Mouse (Mus musculus): ENCODE data around the gene Fbxl18. TPM values are rescaled to one million over a fixed set of nuclear protein-coding genes. Genes with fewer than 3 reads are reported as not detected.
"Not testable (repeated sequence)": the region's sequence is repeated elsewhere in the genome, so short reads cannot be mapped to it uniquely, and the experiment has no call there.

The Fbxl18 gene
- polyA plus RNA-seq, 1 experiment from 2014 or later = 14.6 TPM

DNA sequence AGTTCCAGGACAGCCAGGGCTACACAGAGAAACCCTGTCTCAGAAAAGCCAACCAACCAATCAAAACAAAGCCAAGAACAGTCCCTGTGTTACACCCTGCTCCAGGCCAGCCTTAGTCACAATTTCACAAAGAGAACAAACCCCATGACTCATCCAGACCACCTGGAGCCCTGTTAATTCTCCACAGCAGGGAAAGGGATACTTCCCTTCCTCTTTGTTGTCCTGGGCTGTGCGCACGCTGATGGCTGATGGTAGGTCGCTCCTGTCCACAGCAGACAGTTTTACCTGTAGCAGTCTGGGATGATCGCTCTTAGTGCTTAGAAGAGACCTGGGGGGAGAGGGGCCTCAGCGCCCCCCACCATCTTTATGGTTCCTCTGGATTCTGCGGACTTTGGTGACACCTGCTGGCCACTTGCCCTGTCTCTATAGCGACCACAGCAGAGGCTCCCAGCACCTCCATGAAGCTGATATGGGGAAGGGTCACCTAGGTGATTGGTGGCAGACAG lies 53.0 kb downstream of the Fbxl18 start:
- Histone ChIP-seq H3K9me3 (no peaks in the 10 kb centered on the region), H3K4me1 (peaks cover 16% of the 10 kb centered on the region), H3K27me3 (ENCODE audit: insufficient read depth, poor library complexity, severe bottlenecking) (no peaks in the 10 kb centered on the region), H3K4me3 (no peak overlapping the region), H3K36me3 (no peaks in the 10 kb centered on the region), H3K27ac (peak overlapping the region; percentile 2; the same call in 1 of the 2 replicates)
- no peak for DNase-seq (ENCODE audit: low spot score)
- WGBS = 26% methylated on average over 7 of the region's 7 CpGs

DNA sequence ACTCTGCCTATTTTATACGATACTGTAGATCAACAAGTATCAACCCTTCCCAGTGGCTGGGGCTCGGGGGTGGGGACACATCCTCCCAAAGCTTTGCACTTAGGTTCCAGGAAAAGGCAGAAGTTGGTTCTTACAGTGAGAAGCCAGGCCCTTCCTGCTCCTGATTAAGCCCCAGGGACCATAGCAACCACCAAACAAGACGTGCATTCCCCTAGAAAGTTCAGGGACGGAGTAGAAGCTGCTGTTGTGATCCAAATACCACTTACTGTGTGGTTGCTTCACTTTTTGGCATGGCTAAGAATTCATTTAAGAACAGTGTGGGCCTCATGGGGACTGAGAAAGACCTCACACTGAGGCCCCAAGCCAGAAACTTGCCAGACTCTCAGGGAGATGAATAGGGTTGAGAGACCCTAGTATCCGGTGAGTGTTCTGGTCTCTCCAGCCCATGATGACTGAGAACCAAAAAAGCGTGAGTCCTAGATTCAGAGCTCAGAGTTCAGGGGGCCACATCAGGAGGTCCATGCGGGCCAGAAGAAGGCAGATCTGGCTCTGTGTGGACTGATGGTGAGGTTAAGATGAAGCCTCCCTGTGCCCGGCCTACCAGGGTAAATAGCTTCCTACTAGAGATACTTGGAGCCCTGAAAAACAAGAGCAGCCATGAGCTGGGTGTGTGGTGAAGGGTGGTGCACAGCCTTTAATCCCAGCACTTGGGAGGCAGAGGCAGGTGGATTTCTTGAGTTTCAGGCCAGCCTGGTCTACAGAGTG lies 53.7 kb downstream of the Fbxl18 start:
- DNase-seq (ENCODE audit: low spot score) = no peak
- H3K4me3 ChIP-seq = no peak overlapping the region
- H3K27me3 ChIP-seq (ENCODE audit: insufficient read depth, poor library complexity, severe bottlenecking) = no peaks in the 10 kb centered on the region
- no peaks in the 10 kb centered on the region for H3K36me3 ChIP-seq
- WGBS = 66% methylated on average over 8 of the region's 8 CpGs
- no peaks in the 10 kb centered on the region for H3K9me3 ChIP-seq
- H3K27ac ChIP-seq = 0 out of 2 replicates have a peak overlapping the region, but pooled peaks have one; percentile 42
- H3K4me1 ChIP-seq = peaks cover 20% of the 10 kb centered on the region

DNA sequence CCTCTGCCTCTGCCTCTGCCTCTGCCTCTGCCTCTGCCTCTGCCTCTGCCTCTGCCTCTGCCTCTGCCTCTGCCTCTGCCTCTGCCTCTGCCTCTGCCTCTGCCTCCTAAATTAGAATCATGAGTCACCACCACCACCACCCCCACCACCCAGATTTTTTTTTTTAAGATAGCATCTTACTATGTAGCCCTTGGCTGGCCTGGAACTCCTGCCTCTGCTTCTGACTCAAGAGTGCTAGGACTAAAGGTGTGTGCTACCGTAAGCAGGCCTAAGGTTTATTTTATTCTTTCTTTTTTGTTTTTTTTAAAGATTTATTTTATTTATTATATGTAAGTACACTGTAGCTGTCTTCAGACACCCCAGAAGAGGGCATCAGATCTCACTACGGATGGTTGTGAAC lies 57.8 kb downstream of the Fbxl18 start:
- not testable (repeated sequence) for H3K9me3 ChIP-seq; H3K27ac ChIP-seq; DNase-seq (ENCODE audit: low spot score); H3K27me3 ChIP-seq (ENCODE audit: insufficient read depth, poor library complexity, severe bottlenecking); H3K36me3 ChIP-seq; H3K4me3 ChIP-seq
- H3K4me1 ChIP-seq = peaks cover 19% of the 10 kb centered on the region
- 89% methylated on average over 2 of the region's 2 CpGs for WGBS

DNA sequence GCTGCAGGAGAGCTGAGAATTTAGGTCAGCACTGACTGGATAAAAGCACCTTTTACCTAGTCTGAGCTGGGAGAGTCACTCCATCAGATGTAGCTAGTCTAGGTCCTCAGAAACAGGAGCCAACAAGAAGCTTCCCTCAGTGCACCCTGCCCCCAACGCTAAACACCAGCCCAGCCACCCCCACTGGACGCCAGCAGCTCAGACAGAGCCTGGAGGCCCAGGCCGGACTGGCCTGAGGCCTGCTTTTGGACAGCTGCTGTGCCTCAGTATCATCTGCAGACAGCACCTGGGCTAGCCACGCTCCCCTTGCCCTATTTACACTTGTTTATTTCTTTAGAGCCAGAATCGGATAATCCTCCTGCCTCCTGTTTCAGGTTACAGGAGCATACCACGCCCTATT lies 58.3 kb downstream of the Fbxl18 start:
- 72% methylated on average over 6 of the region's 6 CpGs for WGBS
- H3K27me3 ChIP-seq (ENCODE audit: insufficient read depth, poor library complexity, severe bottlenecking) = no peaks in the 10 kb centered on the region
- DNase-seq (ENCODE audit: low spot score) = peak; percentile 41
- H3K36me3 ChIP-seq = no peaks in the 10 kb centered on the region
- H3K4me3 ChIP-seq = no peak overlapping the region
- H3K27ac ChIP-seq = no peak overlapping the region
- H3K4me1 ChIP-seq = peaks cover 15% of the 10 kb centered on the region
- no peaks in the 10 kb centered on the region for H3K9me3 ChIP-seq

DNA sequence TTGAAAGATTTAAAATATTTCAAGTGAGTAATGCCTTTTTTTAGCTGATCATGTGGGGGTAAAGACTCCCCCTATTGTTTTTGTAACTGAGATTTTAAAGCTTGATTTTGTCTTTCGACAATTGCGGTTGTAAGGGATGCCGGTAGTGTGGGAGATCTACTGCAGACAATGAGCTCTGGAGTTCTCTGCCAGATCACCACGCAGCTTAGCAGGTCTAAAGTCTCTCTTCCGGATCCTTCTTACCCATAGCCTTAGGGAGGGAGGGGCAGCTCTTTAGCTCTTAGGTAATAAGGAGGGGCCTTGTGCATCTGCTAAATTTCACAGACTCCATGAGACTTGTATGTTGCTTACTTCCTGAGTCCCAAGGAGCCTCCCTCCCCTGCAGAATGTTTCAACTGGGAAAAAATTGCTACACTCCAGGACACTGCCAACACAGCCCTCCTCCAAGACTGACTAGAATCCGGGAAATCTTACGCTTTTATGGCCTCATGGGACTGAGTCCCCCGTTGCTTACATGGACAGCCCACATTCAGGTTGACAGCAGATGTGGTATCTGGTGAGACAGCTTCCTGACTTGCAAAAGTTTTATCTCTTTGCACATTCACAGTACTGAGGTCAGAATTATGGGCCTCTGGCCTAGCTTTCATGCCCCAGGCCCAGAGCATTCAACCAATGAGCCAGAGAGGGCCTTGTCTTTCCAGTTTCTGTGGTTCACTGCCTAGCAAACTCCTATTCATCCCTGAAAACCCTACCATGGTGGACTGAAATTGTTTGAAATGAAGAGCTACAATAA lies 61.4 kb downstream of the Fbxl18 start:
- Histone ChIP-seq H3K4me3 (no peak overlapping the region), H3K27me3 (ENCODE audit: insufficient read depth, poor library complexity, severe bottlenecking) (no peaks in the 10 kb centered on the region), H3K9me3 (no peaks in the 10 kb centered on the region), H3K27ac (no peak overlapping the region), H3K4me1 (0 out of 2 replicates have a peak, but pooled peaks cover 4% of the 10 kb centered on the region), H3K36me3 (peaks cover 3% of the 10 kb centered on the region; the same call in 1 of the 2 replicates)
- WGBS = 68% methylated on average over 8 of the region's 8 CpGs
- DNase-seq (ENCODE audit: low spot score) = no peak

DNA sequence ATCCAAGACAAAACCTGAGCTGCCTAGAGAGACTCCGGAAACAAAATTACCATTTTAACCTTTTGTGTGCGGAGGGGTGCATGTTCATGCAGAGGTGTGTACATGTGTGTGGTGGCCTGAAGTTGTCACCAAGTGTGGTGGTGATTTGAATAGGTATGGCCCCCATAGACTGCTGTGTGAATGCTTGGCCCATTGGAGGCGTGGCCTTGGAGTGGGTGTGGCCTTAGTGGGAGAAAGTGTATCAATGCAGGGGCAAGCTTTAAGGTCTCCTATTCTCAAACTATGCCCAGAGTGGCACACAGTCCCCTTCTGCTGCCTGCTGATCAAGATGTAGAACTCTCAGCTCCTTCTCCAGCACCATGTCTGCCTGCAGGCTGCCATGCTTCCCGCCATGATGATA lies 69.1 kb downstream of the Fbxl18 start:
- Histone ChIP-seq H3K9me3 (no peaks in the 10 kb centered on the region), H3K36me3 (peaks cover 3% of the 10 kb centered on the region; the same call in 1 of the 2 replicates), H3K27ac (peak overlapping the region; percentile 39; the same call in 1 of the 2 replicates), H3K4me1 (peaks cover 36% of the 10 kb centered on the region), H3K4me3 (no peak overlapping the region), H3K27me3 (ENCODE audit: insufficient read depth, poor library complexity, severe bottlenecking) (no peaks in the 10 kb centered on the region)
- 76% methylated on average over 4 of the region's 4 CpGs for WGBS
- no peak for DNase-seq (ENCODE audit: low spot score)

DNA sequence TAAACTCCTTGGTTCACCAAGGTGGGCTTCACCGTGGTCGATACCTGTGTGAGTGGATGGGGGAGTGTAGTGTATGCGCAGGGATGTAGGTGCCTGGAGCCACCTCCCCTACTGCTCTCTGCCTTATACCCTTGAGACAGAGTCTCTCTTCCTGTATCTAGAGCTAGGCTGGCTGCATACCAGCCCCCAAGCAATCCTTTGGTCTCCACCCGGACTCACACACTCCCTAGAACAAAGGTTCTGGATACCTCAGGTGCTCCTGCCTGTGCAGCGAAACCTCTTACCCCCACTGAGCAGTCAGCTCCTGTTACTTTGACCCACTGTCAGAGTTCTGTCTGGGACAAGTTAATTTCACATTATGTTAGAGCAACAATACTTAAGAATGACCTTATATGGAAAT lies 69.6 kb downstream of the Fbxl18 start:
- WGBS = 78% methylated on average over 5 of the region's 5 CpGs
- no peaks in the 10 kb centered on the region for H3K27me3 ChIP-seq (ENCODE audit: insufficient read depth, poor library complexity, severe bottlenecking)

DNA sequence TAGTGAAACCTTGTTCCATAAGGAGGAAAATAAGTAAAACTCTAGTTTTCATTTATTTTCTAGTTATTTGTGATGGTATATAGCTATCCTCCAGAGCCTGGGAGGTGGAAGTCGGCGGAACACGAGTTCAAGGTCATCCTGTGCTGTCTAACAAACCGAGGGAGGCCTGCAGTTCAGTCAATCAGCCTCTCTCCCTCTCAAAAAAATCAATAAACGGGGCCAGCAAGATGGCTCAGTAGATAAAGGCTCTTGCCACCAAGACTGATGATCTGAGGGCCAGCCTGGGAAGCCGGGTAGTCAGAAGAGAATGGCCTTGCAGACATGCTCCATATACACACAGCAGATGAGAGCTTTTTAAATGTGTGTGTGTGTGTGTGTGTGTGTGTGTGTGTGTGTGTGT lies 71.1 kb downstream of the Fbxl18 start:
- H3K36me3 ChIP-seq = no peaks in the 10 kb centered on the region
- peak overlapping the region; percentile 99 for H3K4me3 ChIP-seq
- DNase-seq (ENCODE audit: low spot score) = no peak
- WGBS = 33% methylated on average over 6 of the region's 6 CpGs
- H3K9me3 ChIP-seq = no peaks in the 10 kb centered on the region
- H3K27ac ChIP-seq = peak overlapping the region; percentile 100
- peaks cover 36% of the 10 kb centered on the region for H3K4me1 ChIP-seq
- H3K27me3 ChIP-seq (ENCODE audit: insufficient read depth, poor library complexity, severe bottlenecking) = no peaks in the 10 kb centered on the region

More for the DNA sequence above, 69.6 kb downstream of the Fbxl18 start:
- H3K4me3 ChIP-seq = no peak overlapping the region
- H3K4me1 ChIP-seq = peaks cover 36% of the 10 kb centered on the region
- H3K27ac ChIP-seq = peak overlapping the region; percentile 49; the same call in 1 of the 2 replicates
- DNase-seq (ENCODE audit: low spot score) = no peak
- H3K36me3 ChIP-seq = peaks cover 1% of the 10 kb centered on the region; the same call in 1 of the 2 replicates
- no peaks in the 10 kb centered on the region for H3K9me3 ChIP-seq

DNA sequence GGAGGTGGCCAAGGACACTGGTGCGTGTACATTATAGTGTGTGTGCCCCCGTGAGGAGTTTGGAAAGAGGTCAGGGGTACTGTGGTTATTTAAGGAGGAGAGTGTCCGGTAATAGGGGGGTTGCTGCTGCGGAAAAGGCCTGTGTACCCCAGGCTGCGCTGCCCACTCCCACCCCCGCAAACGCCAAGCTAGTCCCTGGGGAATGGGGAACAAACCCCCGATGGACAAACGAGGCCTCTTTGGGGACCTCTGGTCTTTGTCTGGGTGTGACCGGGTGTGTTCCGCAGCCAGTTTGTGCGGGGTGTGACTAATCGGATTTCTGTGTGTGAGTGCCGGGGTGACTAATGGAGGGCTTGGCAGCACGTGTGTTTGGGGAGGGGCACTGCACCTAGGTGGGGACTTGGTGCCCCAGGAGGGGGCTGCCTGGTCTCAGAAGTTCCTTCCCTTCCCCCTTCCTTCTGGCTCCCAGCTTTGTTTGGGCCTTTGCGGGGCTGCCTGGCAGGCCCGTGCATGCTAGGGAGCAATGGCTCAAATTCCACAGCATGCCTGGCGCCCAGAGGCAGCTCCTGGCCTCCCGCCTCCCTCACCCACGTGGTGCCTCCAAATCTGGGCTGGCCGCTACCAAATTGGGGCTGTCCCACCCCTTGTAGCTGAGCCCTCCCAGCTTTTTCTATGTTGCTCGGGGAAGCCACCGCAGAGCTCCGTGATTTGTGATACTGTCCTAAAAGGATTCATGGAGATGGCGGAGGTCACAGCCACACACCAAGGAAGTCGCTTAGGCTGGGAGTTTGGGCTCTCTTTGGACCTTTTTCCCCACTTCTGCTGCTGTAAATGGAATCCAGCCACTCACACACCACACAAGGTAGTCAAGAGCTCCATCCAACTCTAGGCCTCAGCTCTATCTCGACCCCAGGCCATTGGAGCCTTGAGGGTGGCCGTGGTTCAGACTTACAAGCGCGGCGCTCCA lies 71.8 kb downstream of the Fbxl18 start:
- peak overlapping the region; percentile 100 for H3K27ac ChIP-seq
- peak; percentile 95 for DNase-seq (ENCODE audit: low spot score)
- peaks cover 36% of the 10 kb centered on the region for H3K4me1 ChIP-seq
- H3K27me3 ChIP-seq (ENCODE audit: insufficient read depth, poor library complexity, severe bottlenecking) = no peaks in the 10 kb centered on the region
- H3K4me3 ChIP-seq = peak overlapping the region; percentile 99
- no peaks in the 10 kb centered on the region for H3K36me3 ChIP-seq
- 5% methylated on average over 31 of the region's 31 CpGs for WGBS
- H3K9me3 ChIP-seq = no peaks in the 10 kb centered on the region

DNA sequence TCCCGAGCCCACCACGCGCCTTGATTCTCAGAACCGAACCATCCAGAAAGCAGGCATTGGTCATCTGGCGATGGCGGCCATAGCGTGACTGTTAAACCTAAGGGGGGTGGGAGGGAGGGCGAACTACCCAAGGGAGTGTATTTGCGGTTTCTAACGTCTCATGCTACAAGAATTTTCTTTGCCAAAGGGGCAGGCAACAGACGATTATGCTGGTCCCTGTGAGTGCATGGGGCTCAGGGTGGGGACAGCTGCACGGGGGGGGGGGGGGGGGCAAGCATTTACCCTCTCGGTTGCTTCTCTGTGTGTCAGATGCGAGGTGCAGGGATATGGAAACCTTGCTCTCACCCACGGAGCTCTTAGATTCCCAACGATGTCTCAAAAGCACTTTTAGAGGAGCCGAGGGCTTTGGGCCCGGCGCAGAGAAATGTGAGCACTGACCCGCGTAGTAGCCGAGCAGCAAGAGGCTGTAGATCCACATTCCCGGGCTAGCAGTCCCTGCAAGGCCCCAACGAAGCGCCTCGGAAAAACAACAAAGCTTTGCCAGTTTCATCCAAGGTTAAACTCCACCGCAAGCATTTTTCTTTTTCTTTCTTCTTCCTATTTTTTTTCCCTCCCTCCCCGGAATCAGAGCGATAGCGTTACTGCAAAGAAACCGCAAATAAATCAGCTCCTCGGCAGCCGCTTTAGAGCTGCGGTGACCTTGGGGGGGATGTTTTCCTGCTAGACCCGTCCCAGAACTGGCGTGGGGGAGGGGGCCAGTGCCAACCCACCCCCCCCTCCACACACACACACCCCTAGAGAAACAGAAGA lies 72.7 kb downstream of the Fbxl18 start:
- Histone ChIP-seq H3K9me3 (no peaks in the 10 kb centered on the region), H3K27ac (peak overlapping the region; percentile 100), H3K36me3 (no peaks in the 10 kb centered on the region), H3K4me3 (peak overlapping the region; percentile 99), H3K27me3 (ENCODE audit: insufficient read depth, poor library complexity, severe bottlenecking) (no peaks in the 10 kb centered on the region), H3K4me1 (peaks cover 36% of the 10 kb centered on the region)
- under 1% methylated on average over 36 of the region's 36 CpGs for WGBS
- no peak for DNase-seq (ENCODE audit: low spot score)

DNA sequence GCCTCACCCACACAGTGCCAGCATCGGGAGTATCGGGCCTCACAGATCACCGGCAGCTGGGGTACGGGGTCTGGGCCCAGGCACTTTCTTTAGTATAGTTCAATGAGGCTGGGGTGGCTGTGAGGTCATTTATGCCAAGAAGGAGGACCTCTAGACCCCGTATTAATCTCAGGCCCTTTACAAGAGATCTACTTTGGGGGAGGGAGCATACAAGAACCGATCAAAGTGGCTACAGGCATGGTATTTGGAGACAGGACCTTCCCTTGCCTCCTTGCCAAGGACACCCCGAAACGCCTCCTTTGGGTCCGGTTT lies 73.3 kb downstream of the Fbxl18 start:
- 0% methylated on average over 9 of the region's 9 CpGs for WGBS
- H3K4me3 ChIP-seq = peak overlapping the region; percentile 99
- no peaks in the 10 kb centered on the region for H3K27me3 ChIP-seq (ENCODE audit: insufficient read depth, poor library complexity, severe bottlenecking)
- no peak for DNase-seq (ENCODE audit: low spot score)
- no peaks in the 10 kb centered on the region for H3K9me3 ChIP-seq
- H3K4me1 ChIP-seq = peaks cover 36% of the 10 kb centered on the region
- H3K36me3 ChIP-seq = no peaks in the 10 kb centered on the region
- H3K27ac ChIP-seq = peak overlapping the region; percentile 100

Data from heart, embryonic 10.5 days (tissue).